Mouse (Mus musculus): ENCODE results near the gene Agbl1. TPM values are rescaled to one million over a fixed set of nuclear protein-coding genes. Genes with fewer than 3 reads are reported as not detected.
A peak's percentile ranks its signal among the peaks of the same experiment; 100 is the strongest.

The Agbl1 gene
- polyA plus RNA-seq, 1 experiment from 2014 or later = 0.50 TPM

- Histone ChIP-seq H3K4me2 (ENCODE audit: low read depth, low read length) (no peak overlapping the region), H3K4me3 (ENCODE audit: low read depth, low read length) (no peak overlapping the region), H3K36me3 (ENCODE audit: control insufficient read depth, insufficient read depth, low read length) (no peaks in the 10 kb centered on the region), H3K4me1 (ENCODE audit: control insufficient read depth, insufficient read depth, low read length) (no peaks in the 10 kb centered on the region), H3K27me3 (replicated peaks; ENCODE audit: control insufficient read depth, insufficient read depth, low read length) (no peaks in the 10 kb centered on the region), H3K9ac (ENCODE audit: low read depth, low read length) (no peak overlapping the region), H3K27ac (replicated peaks; ENCODE audit: low read depth, low read length) (no peak overlapping the region), H3K9me3 (ENCODE audit: control insufficient read depth, low read length) (no peaks in the 10 kb centered on the region)
- WGBS = 66% methylated on average over 4 of the region's 4 CpGs
- no peak for DNase-seq (ENCODE audit: low spot score)
- 0 out of 2 replicates have a peak, but pooled peaks have one; percentile 26 for ATAC-seq (ENCODE audit: low read depth)
Measured at GRCm38 (mm10) chr7:76407930-76408557, 178.4 kb downstream of the Agbl1 start.

GRCm38 (mm10) chr7:76409020-76409419 is 179.3 kb downstream of the Agbl1 start:
- 74% methylated on average over 10 of the region's 10 CpGs for WGBS
- Histone ChIP-seq H3K9ac (ENCODE audit: low read depth, low read length) (no peak overlapping the region), H3K4me2 (ENCODE audit: low read depth, low read length) (no peak overlapping the region), H3K9me3 (ENCODE audit: control insufficient read depth, low read length) (no peaks in the 10 kb centered on the region), H3K27me3 (replicated peaks; ENCODE audit: control insufficient read depth, insufficient read depth, low read length) (no peaks in the 10 kb centered on the region), H3K27ac (replicated peaks; ENCODE audit: low read depth, low read length) (no peak overlapping the region), H3K4me1 (ENCODE audit: control insufficient read depth, insufficient read depth, low read length) (no peaks in the 10 kb centered on the region), H3K4me3 (ENCODE audit: low read depth, low read length) (no peak overlapping the region), H3K36me3 (ENCODE audit: control insufficient read depth, insufficient read depth, low read length) (no peaks in the 10 kb centered on the region)
- DNase-seq (ENCODE audit: low spot score) = no peak
- no peak for ATAC-seq (ENCODE audit: low read depth)

GRCm38 (mm10) chr7:76410403-76411180 is 180.9 kb downstream of the Agbl1 start:
- DNase-seq (ENCODE audit: low spot score) (no peak), ATAC-seq (ENCODE audit: low read depth) (no peak)
- 66% methylated on average over 9 of the region's 9 CpGs for WGBS
- no peak overlapping the region for H3K9ac ChIP-seq (ENCODE audit: low read depth, low read length)
- H3K27ac ChIP-seq (replicated peaks; ENCODE audit: low read depth, low read length) = no peak overlapping the region
- no peak overlapping the region for H3K4me2 ChIP-seq (ENCODE audit: low read depth, low read length)
- H3K4me3 ChIP-seq (ENCODE audit: low read depth, low read length) = no peak overlapping the region
- H3K4me1 ChIP-seq (ENCODE audit: control insufficient read depth, insufficient read depth, low read length) = no peaks in the 10 kb centered on the region
- H3K9me3 ChIP-seq (ENCODE audit: control insufficient read depth, low read length) = no peaks in the 10 kb centered on the region
- no peaks in the 10 kb centered on the region for H3K27me3 ChIP-seq (replicated peaks; ENCODE audit: control insufficient read depth, insufficient read depth, low read length)
- H3K36me3 ChIP-seq (ENCODE audit: control insufficient read depth, insufficient read depth, low read length) = no peaks in the 10 kb centered on the region

- H3K36me3 ChIP-seq (ENCODE audit: control insufficient read depth, insufficient read depth, low read length) = no peaks in the 10 kb centered on the region
- H3K27ac ChIP-seq (replicated peaks; ENCODE audit: low read depth, low read length) = no peak overlapping the region
- ATAC-seq (ENCODE audit: low read depth) = no peak
- H3K9ac ChIP-seq (ENCODE audit: low read depth, low read length) = no peak overlapping the region
- no peaks in the 10 kb centered on the region for H3K27me3 ChIP-seq (replicated peaks; ENCODE audit: control insufficient read depth, insufficient read depth, low read length)
- WGBS = 48% methylated on average over 4 of the region's 4 CpGs
- no peak overlapping the region for H3K4me3 ChIP-seq (ENCODE audit: low read depth, low read length)
- no peak overlapping the region for H3K4me2 ChIP-seq (ENCODE audit: low read depth, low read length)
- DNase-seq (ENCODE audit: low spot score) = no peak
- H3K4me1 ChIP-seq (ENCODE audit: control insufficient read depth, insufficient read depth, low read length) = no peaks in the 10 kb centered on the region
- no peaks in the 10 kb centered on the region for H3K9me3 ChIP-seq (ENCODE audit: control insufficient read depth, low read length)
Measured at GRCm38 (mm10) chr7:76411933-76412587, 182.4 kb downstream of the Agbl1 start.

GRCm38 (mm10) chr7:76416084-76416597 is 186.5 kb downstream of the Agbl1 start:
- Histone ChIP-seq H3K4me2 (ENCODE audit: low read depth, low read length) (no peak overlapping the region), H3K27ac (replicated peaks; ENCODE audit: low read depth, low read length) (no peak overlapping the region), H3K27me3 (replicated peaks; ENCODE audit: control insufficient read depth, insufficient read depth, low read length) (no peaks in the 10 kb centered on the region), H3K4me3 (ENCODE audit: low read depth, low read length) (no peak overlapping the region), H3K36me3 (ENCODE audit: control insufficient read depth, insufficient read depth, low read length) (no peaks in the 10 kb centered on the region), H3K4me1 (ENCODE audit: control insufficient read depth, insufficient read depth, low read length) (no peaks in the 10 kb centered on the region), H3K9me3 (ENCODE audit: control insufficient read depth, low read length) (no peaks in the 10 kb centered on the region), H3K9ac (ENCODE audit: low read depth, low read length) (no peak overlapping the region)
- no peak for ATAC-seq (ENCODE audit: low read depth)
- DNase-seq (ENCODE audit: low spot score) = no peak
- WGBS = 84% methylated on average over 3 of the region's 3 CpGs

GRCm38 (mm10) chr7:76438581-76438980 is 208.9 kb downstream of the Agbl1 start:
- Histone ChIP-seq H3K27ac (replicated peaks; ENCODE audit: low read depth, low read length) (no peak overlapping the region), H3K9me3 (ENCODE audit: control insufficient read depth, low read length) (no peaks in the 10 kb centered on the region), H3K4me2 (ENCODE audit: low read depth, low read length) (no peak overlapping the region), H3K4me3 (ENCODE audit: low read depth, low read length) (no peak overlapping the region), H3K36me3 (ENCODE audit: control insufficient read depth, insufficient read depth, low read length) (no peaks in the 10 kb centered on the region), H3K4me1 (ENCODE audit: control insufficient read depth, insufficient read depth, low read length) (no peaks in the 10 kb centered on the region), H3K9ac (ENCODE audit: low read depth, low read length) (no peak overlapping the region), H3K27me3 (replicated peaks; ENCODE audit: control insufficient read depth, insufficient read depth, low read length) (no peaks in the 10 kb centered on the region)
- ATAC-seq (ENCODE audit: low read depth) (no peak), DNase-seq (ENCODE audit: low spot score) (peak; percentile 6)

- Histone ChIP-seq H3K4me1 (ENCODE audit: control insufficient read depth, insufficient read depth, low read length) (no peaks in the 10 kb centered on the region), H3K27ac (replicated peaks; ENCODE audit: low read depth, low read length) (no peak overlapping the region), H3K9ac (ENCODE audit: low read depth, low read length) (no peak overlapping the region), H3K9me3 (ENCODE audit: control insufficient read depth, low read length) (no peaks in the 10 kb centered on the region), H3K27me3 (replicated peaks; ENCODE audit: control insufficient read depth, insufficient read depth, low read length) (no peaks in the 10 kb centered on the region), H3K36me3 (ENCODE audit: control insufficient read depth, insufficient read depth, low read length) (no peaks in the 10 kb centered on the region), H3K4me2 (ENCODE audit: low read depth, low read length) (no peak overlapping the region), H3K4me3 (ENCODE audit: low read depth, low read length) (no peak overlapping the region)
- DNase-seq (ENCODE audit: low spot score) (no peak), ATAC-seq (ENCODE audit: low read depth) (no peak)
- 70% methylated on average over 4 of the region's 4 CpGs for whole genome bisulfite sequencing
Measured at GRCm38 (mm10) chr7:76438988-76439387, 209.3 kb downstream of the Agbl1 start.

- WGBS = 47% methylated on average over 5 of the region's 5 CpGs
Measured at GRCm38 (mm10) chr7:76462361-76463001, 232.8 kb downstream of the Agbl1 start.

More at GRCm38 (mm10) chr7:76462361-76463001, 232.8 kb downstream of the Agbl1 start:
- ATAC-seq (ENCODE audit: low read depth) = peak; percentile 33; the same call in 1 of the 2 replicates
- no peak overlapping the region for H3K4me3 ChIP-seq (ENCODE audit: low read depth, low read length)
- H3K4me2 ChIP-seq (ENCODE audit: low read depth, low read length) = no peak overlapping the region
- H3K9ac ChIP-seq (ENCODE audit: low read depth, low read length) = no peak overlapping the region
- H3K27ac ChIP-seq (replicated peaks; ENCODE audit: low read depth, low read length) = no peak overlapping the region
- peak; percentile 14 for DNase-seq (ENCODE audit: low spot score)
- no peaks in the 10 kb centered on the region for H3K4me1 ChIP-seq (ENCODE audit: control insufficient read depth, insufficient read depth, low read length)
- no peaks in the 10 kb centered on the region for H3K36me3 ChIP-seq (ENCODE audit: control insufficient read depth, insufficient read depth, low read length)
- H3K9me3 ChIP-seq (ENCODE audit: control insufficient read depth, low read length) = no peaks in the 10 kb centered on the region
- H3K27me3 ChIP-seq (replicated peaks; ENCODE audit: control insufficient read depth, insufficient read depth, low read length) = no peaks in the 10 kb centered on the region
